Mouse (Mus musculus): ENCODE results near the gene Ech1. TPM values are rescaled to one million over a fixed set of nuclear protein-coding genes. Genes with fewer than 3 reads are reported as not detected.
A peak's percentile ranks its signal among the peaks of the same experiment; 100 is the strongest.

Gene Ech1
- total RNA-seq (2021), result 10 to 100 TPM; 59.7 to 66.7 TPM

- DNase-seq (ENCODE audit: extremely low spot score in 1 of 2, low spot score in 1 of 2), result peak; percentile 65 to 76
These were observed at the start of gene Ech1 for GRCm38 (mm10) chr7:28824941-28825685. Ech1 (plus strand) TSS chr7:28825217.

- DNase-seq (ENCODE audit: extremely low spot score in 1 of 2, low spot score in 1 of 2), result no peak
These were observed 46.2 kb upstream of the Ech1 start for GRCm38 (mm10) chr7:28778825-28779224.

- peak; percentile 90 to 99 for DNase-seq (ENCODE audit: extremely low spot score in 1 of 2, low spot score in 1 of 2)
These were observed 44.9 kb upstream of the Ech1 start for GRCm38 (mm10) chr7:28780067-28780658.

- DNase-seq (ENCODE audit: extremely low spot score in 1 of 2, low spot score in 1 of 2), result no peak
These were observed 44.2 kb upstream of the Ech1 start for GRCm38 (mm10) chr7:28780857-28781256.

GRCm38 (mm10) chr7:28781261-28781663 lies 43.8 kb upstream of the Ech1 start:
- no peak for DNase-seq (ENCODE audit: extremely low spot score in 1 of 2, low spot score in 1 of 2)

- no peak for DNase-seq (ENCODE audit: extremely low spot score in 1 of 2, low spot score in 1 of 2)
These were observed 39.9 kb upstream of the Ech1 start for GRCm38 (mm10) chr7:28785161-28785560.

GRCm38 (mm10) chr7:28787884-28788283 lies 37.1 kb upstream of the Ech1 start:
- DNase-seq (ENCODE audit: extremely low spot score in 1 of 2, low spot score in 1 of 2), result no peak

GRCm38 (mm10) chr7:28788307-28789195 lies 36.5 kb upstream of the Ech1 start, which contains the start of gene Rinl:
Rinl (plus strand) TSS chr7:28788969.
- no peak for DNase-seq (ENCODE audit: extremely low spot score in 1 of 2, low spot score in 1 of 2)

GRCm38 (mm10) chr7:28789235-28789634 lies 35.8 kb upstream of the Ech1 start:
- DNase-seq (ENCODE audit: extremely low spot score in 1 of 2, low spot score in 1 of 2), result no peak

GRCm38 (mm10) chr7:28790066-28790806 lies 34.8 kb upstream of the Ech1 start:
- no peak for DNase-seq (ENCODE audit: extremely low spot score in 1 of 2, low spot score in 1 of 2)

- no peak for DNase-seq (ENCODE audit: extremely low spot score in 1 of 2, low spot score in 1 of 2)
These were observed 33.3 kb upstream of the Ech1 start for GRCm38 (mm10) chr7:28791706-28792105.

- DNase-seq (ENCODE audit: extremely low spot score in 1 of 2, low spot score in 1 of 2), result no peak
These were observed 32.4 kb upstream of the Ech1 start for GRCm38 (mm10) chr7:28792391-28793185.

- DNase-seq (ENCODE audit: extremely low spot score in 1 of 2, low spot score in 1 of 2), result no peak
These were observed 31.2 kb upstream of the Ech1 start for GRCm38 (mm10) chr7:28793834-28794233.

GRCm38 (mm10) chr7:28794496-28794895 lies 30.5 kb upstream of the Ech1 start:
- no peak for DNase-seq (ENCODE audit: extremely low spot score in 1 of 2, low spot score in 1 of 2)

- no peak for DNase-seq (ENCODE audit: extremely low spot score in 1 of 2, low spot score in 1 of 2)
These were observed 29.2 kb upstream of the Ech1 start for GRCm38 (mm10) chr7:28795832-28796231.

GRCm38 (mm10) chr7:28796562-28796975 lies 28.4 kb upstream of the Ech1 start:
- DNase-seq (ENCODE audit: extremely low spot score in 1 of 2, low spot score in 1 of 2), result peak; percentile 78 to 79

GRCm38 (mm10) chr7:28799994-28800393 lies 25.0 kb upstream of the Ech1 start:
- DNase-seq (ENCODE audit: extremely low spot score in 1 of 2, low spot score in 1 of 2), result no peak

- no peak for DNase-seq (ENCODE audit: extremely low spot score in 1 of 2, low spot score in 1 of 2)
These were observed 23.6 kb upstream of the Ech1 start for GRCm38 (mm10) chr7:28801451-28801850.

GRCm38 (mm10) chr7:28801901-28802670 lies 22.9 kb upstream of the Ech1 start:
- DNase-seq (ENCODE audit: extremely low spot score in 1 of 2, low spot score in 1 of 2), result no peak
